Mouse (Mus musculus): Measurements from ENCODE around the gene Plvap. TPM values are rescaled to one million over a fixed set of nuclear protein-coding genes. Genes with fewer than 3 reads are reported as not detected.

The Plvap gene
- 6.2 and 6.3 TPM in 2 replicates for polyA plus RNA-seq (2021; fragmentation: Nextera tagmentation)
- long read RNA-seq, experiment 1, partial matches to known transcripts = 13 of 15 reads
- long read RNA-seq, experiment 1, other reads (novel, unspliced or antisense) = 2 of 15 reads
- long read RNA-seq, experiment 2, partial matches to known transcripts = 8 of 9 reads
- long read RNA-seq, experiment 2, other reads (novel, unspliced or antisense) = 1 of 9 reads

DNA sequence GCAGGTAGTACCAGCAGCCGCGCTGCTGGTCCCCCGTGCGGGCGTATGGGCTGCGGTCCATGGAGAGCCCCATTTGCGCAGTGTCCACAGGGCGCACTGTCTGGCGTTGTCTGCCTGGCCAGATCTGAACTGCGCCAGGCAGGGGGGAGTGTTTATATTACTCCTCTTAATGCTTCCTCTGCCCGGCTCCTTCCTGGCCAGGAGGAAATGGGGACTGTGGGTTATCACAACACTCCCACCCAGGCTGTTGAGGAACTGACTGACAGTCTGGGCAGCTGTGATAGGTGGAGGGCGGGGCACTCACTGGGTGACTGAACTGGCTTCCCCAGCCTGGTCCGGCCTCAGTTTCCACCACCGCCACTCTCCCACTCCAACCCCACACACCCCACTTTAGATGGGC lies at the start of gene Plvap:
Gene Plvap, minus strand, starts transcription at position 109 of the 400 bp plus-strand sequence.

DNA sequence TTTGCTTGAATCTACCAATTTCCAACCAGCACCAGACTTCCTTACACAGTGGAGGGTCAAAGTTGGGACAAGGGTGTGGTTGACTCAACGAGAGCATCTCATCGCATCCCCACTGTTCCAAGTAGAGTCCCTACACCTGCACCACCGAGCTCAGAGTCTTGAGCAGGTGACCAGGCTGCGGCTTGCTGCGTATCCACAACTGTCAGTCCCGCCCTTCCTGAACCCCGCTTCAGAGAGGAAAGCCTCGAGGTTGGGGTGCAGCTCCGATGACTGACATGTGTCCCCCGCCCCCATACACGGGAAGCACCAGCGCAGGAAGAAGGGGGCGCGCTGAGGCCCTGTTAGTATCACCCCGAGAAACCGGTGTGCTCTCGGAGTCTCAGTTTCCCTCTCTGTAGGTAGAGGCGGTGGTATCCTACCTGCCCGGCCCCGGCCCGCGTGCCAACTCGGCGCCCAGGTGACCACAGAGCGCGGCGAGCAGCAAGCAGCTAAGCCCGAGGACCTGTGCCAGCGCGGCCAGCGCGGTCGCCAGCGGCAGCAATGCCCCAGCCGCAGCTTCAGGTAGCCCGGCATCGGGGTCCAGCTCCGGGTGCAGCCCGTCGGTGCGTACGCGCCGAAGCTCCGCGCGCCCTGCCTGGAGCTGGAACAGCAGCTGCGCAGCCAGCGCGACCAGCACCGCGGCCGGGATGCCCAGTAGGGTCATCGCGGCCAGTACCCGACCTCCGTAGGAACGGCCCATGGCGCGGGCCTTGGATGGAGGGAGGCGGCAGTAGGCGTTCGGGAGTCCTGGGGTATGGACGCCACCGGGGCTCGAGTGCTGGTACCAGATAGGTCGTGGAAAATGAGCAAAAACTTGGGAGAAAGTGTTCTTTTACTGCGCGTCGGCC lies 46.8 kb upstream of the Plvap start, which contains the start of gene Tmem221:
Gene Tmem221, minus strand, starts transcription at position 801 of the 887 bp plus-strand sequence.

DNA sequence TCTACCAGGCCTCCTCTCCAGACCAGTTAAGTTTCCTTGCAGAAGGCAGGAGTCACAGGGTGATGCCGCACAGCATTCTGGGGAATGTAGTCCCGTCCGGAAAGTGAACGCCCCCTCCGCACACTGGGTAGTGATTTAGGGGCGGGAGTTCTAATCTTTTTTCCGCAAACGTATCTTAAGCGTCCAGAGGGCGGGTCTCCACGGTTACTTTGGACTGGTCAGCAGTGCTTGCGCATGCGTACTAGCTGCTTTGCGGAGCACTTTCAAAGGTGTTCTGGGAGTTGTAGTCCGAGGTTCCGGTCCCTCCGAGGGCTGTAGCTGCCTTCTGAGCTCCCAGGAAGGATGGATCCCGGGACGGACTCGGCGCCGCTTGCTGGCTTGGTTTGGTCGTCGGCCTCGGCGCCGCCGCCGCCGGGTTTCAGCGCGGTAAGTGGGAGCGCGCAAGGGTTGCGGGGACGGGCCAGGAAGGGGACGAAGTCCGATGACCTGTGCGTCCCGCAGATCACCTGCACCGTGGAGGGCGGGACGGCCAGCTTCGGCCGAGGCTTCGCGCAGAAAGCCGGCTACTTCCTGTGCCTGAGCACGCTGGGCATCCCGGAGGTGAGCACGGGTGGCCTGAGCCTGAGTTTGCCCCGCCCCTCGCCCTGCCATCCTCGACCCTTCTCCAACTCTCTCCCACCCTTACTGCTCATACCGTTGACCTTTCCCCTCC lies 31.2 kb upstream of the Plvap start, which contains the start of gene Mvb12a:
Gene Mvb12a, plus strand, starts transcription at position 291 of the 712 bp plus-strand sequence.

GRCm38 (mm10) chr8:71537028-71537867 lies 25.7 kb upstream of the Plvap start, which contains the start of gene Bst2:
Bst2 (minus strand) TSS chr8:71537456.

DNA sequence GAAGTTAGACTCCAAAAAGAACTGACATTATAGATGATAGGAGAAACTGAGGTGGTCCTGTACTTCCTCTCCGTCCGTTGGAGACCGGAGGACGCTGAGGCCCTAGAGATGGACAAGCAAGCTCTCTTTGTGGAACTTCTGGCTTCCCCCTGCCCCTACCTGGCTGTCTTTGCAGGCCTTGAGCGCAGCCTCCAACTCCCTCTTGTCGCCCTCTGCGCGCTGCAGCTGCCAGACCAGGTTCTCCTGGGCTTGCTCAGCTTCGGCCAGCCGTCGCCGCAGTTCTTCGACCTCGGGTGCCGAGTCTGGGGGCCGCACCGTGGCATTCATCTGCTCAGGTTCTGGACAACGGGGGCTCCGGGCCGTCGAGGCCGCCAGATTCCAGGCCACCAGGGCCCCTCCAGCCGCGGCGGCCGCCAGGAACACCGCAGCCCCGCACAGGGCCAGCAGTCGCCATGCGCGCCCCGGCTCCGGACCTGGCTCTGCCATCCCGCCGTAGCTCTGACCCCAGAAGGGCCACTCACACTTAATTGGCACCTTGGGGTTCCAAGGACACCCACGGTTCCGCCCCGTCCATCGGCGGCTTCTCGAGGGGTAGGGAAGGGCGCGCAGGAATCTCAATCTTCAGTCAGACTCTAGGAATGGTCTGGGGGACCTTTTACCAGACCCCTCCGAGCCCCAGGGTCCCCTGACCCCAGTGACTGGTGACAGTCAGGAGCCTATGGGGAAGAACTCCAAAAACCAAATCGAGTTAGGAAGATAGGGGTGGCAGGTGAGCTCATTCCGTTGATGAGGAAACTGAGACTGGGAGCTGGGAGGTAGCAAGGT lies 13.9 kb upstream of the Plvap start, which contains the start of gene Ccdc194:
Gene Ccdc194, minus strand, starts transcription at position 486 of the 825 bp plus-strand sequence.

DNA sequence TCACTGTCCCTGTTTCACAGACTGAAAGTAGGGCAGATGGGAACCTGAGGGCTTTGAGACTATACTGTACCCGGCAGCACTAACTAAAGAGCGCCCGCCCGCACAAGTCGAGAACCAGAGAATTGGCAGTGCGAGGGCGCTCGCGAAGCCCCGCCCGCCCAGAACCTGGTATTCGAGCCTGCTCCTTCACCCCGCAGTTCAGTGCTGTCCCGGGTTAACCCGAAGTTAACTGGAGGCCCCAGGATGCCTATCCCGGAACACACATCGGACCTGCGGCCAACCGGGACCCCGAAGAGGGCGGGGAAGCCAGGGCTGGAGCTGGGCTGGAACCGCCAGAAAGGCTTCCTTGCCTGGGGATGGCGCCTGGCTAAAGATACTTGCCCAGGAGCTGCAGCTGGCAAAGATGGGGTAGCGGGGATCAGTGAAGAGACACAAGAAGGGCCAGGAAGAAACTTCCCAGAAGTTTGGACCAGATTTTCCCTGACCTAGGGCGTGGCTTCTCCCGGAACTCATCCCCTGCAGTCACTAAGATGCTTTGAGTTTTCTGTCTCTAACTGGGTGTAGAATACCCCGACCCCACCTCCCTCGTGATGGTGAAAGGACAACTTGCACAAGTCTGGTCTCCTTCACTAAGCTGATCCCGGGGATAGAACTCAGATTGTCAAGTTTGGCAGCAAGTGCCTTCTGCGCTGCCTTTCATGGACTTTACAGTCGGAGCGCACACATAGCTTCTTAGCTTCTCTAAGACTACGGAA lies 23.7 kb downstream of the Plvap start, which contains the start of gene Gtpbp3:
Gene Gtpbp3, plus strand, starts transcription at position 413 of the 755 bp plus-strand sequence.

GRCm38 (mm10) chr8:71485142-71486135 lies 26.1 kb downstream of the Plvap start, which contains the start of gene Ano8:
Ano8 (minus strand) TSS chr8:71485963.

GRCm38 (mm10) chr8:71468916-71469315 lies 42.6 kb downstream of the Plvap start, which contains the start of gene Dda1:
Dda1 (plus strand) TSS chr8:71469199.

DNA sequence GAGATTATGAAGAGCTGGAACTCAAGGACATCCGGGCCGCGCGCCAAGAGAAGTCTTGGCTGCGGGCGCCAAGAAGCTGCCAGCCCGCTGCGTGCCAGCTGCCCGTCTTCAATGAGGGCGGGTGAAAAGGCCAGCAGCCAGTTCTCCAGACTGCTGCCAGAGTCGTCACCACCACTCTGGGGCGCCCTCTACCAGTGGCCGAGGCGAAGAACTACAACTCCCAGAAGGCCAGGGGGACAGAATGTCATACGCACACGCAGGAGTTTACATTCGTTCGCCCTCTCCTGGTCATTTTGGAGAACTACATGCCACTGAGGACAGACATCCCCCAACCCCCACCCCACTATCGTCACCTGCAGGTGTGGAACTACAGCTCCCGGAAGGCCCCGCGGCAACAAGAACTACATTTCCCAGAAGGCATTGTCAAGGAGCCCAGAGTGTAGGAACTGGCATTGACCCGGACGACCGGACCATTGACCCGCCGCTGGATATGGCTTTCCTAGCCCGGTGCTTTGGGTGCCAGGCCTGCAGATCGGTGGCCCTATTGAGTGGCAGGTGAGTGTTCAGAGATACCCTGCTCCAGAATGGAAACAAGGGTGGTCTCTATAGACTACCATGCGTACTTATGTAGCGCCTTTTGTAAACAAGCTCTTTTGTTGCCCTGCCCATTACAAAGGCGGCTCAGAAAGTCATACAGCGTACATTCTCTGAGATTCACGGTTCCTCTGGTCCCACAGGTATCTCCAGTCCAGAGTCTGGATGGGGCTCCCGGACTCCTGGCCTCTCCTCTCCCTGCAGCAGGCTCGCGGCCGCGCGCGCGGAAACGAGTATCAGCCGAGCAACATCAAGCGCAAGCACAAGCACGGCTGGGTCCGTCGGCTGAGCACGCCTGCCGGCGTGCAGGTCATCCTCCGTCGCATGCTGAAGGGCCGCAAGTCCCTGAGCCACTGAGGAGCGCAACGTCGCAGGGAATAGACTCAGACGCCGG lies 46.7 kb downstream of the Plvap start, which contains the start of gene Mrpl34:
Gene Mrpl34, plus strand, starts transcription at position 447 of the 988 bp plus-strand sequence.

GRCm38 (mm10) chr8:71463188-71464033 lies 48.1 kb downstream of the Plvap start, which contains the start of gene Abhd8:
Abhd8 (minus strand) TSS chr8:71463655.

Other genes starting within 250 kb of the Plvap start
- gene Myo9b, start 239.0 kb downstream of the Plvap start, polyA plus RNA-seq (2021; fragmentation: Nextera tagmentation) = 1.1 and 1.3 TPM in 2 replicates
- gene Haus8, start 238.8 kb downstream of the Plvap start, polyA plus RNA-seq (2021; fragmentation: Nextera tagmentation) = 9.4 and 10.6 TPM in 2 replicates
- 177 and 192 TPM in 2 replicates for gene Use1, start 144.9 kb downstream of the Plvap start, polyA plus RNA-seq (2021; fragmentation: Nextera tagmentation)
- gene Ocel1, start 140.5 kb downstream of the Plvap start, polyA plus RNA-seq (2021; fragmentation: Nextera tagmentation) = 5.5 and 7.3 TPM in 2 replicates
- gene Nr2f6, start 129.8 kb downstream of the Plvap start, polyA plus RNA-seq (2021; fragmentation: Nextera tagmentation) = 8.2 and 8.7 TPM in 2 replicates
- gene Ushbp1, start 116.0 kb downstream of the Plvap start, polyA plus RNA-seq (2021; fragmentation: Nextera tagmentation) = 1.1 and 1.4 TPM in 2 replicates
- gene Babam1, start 114.9 kb downstream of the Plvap start, polyA plus RNA-seq (2021; fragmentation: Nextera tagmentation) = 97.3 and 98.5 TPM in 2 replicates
- 0.11 and 0.13 TPM in 2 replicates for gene Ankle1, start 105.7 kb downstream of the Plvap start, polyA plus RNA-seq (2021; fragmentation: Nextera tagmentation)
- gene Abhd8, start 48.1 kb downstream of the Plvap start, polyA plus RNA-seq (2021; fragmentation: Nextera tagmentation) = 357 and 444 TPM in 2 replicates
- 126 and 129 TPM in 2 replicates for gene Mrpl34, start 46.8 kb downstream of the Plvap start, polyA plus RNA-seq (2021; fragmentation: Nextera tagmentation)
- 152 and 163 TPM in 2 replicates for gene Dda1, start 42.6 kb downstream of the Plvap start, polyA plus RNA-seq (2021; fragmentation: Nextera tagmentation)
- gene Ano8, start 25.8 kb downstream of the Plvap start, polyA plus RNA-seq (2021; fragmentation: Nextera tagmentation) = 0.48 and 0.65 TPM in 2 replicates
- gene Gtpbp3, start 23.6 kb downstream of the Plvap start, polyA plus RNA-seq (2021; fragmentation: Nextera tagmentation) = 7.7 and 8.2 TPM in 2 replicates
- gene Ccdc194, start 14.0 kb upstream of the Plvap start, polyA plus RNA-seq (2021; fragmentation: Nextera tagmentation) = not detected in 2 replicates
- gene Bst2, start 25.7 kb upstream of the Plvap start, polyA plus RNA-seq (2021; fragmentation: Nextera tagmentation) = 5.2 and 15.7 TPM in 2 replicates
- 45.5 and 46.4 TPM in 2 replicates for gene Mvb12a, start 31.2 kb upstream of the Plvap start, polyA plus RNA-seq (2021; fragmentation: Nextera tagmentation)
- gene Tmem221, start 47.1 kb upstream of the Plvap start, polyA plus RNA-seq (2021; fragmentation: Nextera tagmentation) = 0.19 and 0.54 TPM in 2 replicates
- 0.25 and 0.43 TPM in 2 replicates for gene Nxnl1, start 54.8 kb upstream of the Plvap start, polyA plus RNA-seq (2021; fragmentation: Nextera tagmentation)
- 95.1 and 114 TPM in 2 replicates for gene Slc27a1, start 57.1 kb upstream of the Plvap start, polyA plus RNA-seq (2021; fragmentation: Nextera tagmentation)
- gene Pgls, start 80.4 kb upstream of the Plvap start, polyA plus RNA-seq (2021; fragmentation: Nextera tagmentation) = 110 and 114 TPM in 2 replicates
- 0.53 and 0.59 TPM in 2 replicates for gene Fam129c, start 85.9 kb upstream of the Plvap start, polyA plus RNA-seq (2021; fragmentation: Nextera tagmentation)
- gene Colgalt1, start 99.2 kb upstream of the Plvap start, polyA plus RNA-seq (2021; fragmentation: Nextera tagmentation) = 18.9 and 19.6 TPM in 2 replicates
- 10.7 and 12.7 TPM in 2 replicates for gene Unc13a, start 160.0 kb upstream of the Plvap start, polyA plus RNA-seq (2021; fragmentation: Nextera tagmentation)
- gene Jak3, start 164.5 kb upstream of the Plvap start, polyA plus RNA-seq (2021; fragmentation: Nextera tagmentation) = 1.6 and 2.0 TPM in 2 replicates
- gene Insl3, start 177.5 kb upstream of the Plvap start, polyA plus RNA-seq (2021; fragmentation: Nextera tagmentation) = not detected in 2 replicates
- gene B3gnt3, start 190.0 kb upstream of the Plvap start, polyA plus RNA-seq (2021; fragmentation: Nextera tagmentation) = 0.59 and 0.63 TPM in 2 replicates
- 16.3 and 19.8 TPM in 2 replicates for gene Fcho1, start 214.0 kb upstream of the Plvap start, polyA plus RNA-seq (2021; fragmentation: Nextera tagmentation)